ENCODE assay signal across 9 mouse cellular contexts in the genomic region with DNA sequence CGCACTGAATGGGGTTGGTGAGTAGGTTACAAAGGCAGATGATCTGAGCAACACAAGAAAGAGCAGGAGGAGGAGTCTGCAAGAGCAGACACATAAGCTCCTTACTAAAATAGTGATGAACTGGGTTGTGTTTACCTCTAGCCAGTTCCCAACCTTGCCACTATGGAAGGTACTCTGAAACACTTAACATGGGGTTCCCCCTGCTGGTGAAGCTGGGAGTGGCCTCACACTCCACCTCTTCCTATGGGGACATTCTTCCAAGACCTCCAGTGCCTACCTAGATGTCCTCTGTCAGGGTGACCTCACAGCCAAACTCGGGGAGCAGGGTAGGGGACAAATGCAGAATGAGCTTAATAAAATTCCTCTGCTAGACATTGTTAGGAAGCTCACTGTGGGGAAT.
DNase-seq lines count a peak whose midpoint lies in the region; ATAC-seq and TF ChIP-seq lines count a peak whose summit lies in the region.
"Had no signal": no experiment of that assay in that cellular context is flagged by ENCODE, and none has a peak within 500 bp of the region (broad histone marks: within the 10 kb centered on the region; RNA-seq: fewer than 3 reads in every experiment).

No protein-coding gene starts in this region.

- H3K4me3 ChIP-seq in midbrain, embryonic 11.5 days (ENCODE audit: low read depth, low read length), result no peak overlapping the region
- H3K4me3 ChIP-seq in midbrain, embryonic 13.5 days (replicated peaks), result no peak overlapping the region
- no peak overlapping the region for H3K4me3 ChIP-seq in hindbrain, postnatal 0 days (ENCODE audit: low read length)
- no peak overlapping the region for H3K4me3 ChIP-seq in thymus, adult 2 months (ENCODE audit: control insufficient read depth, insufficient read depth, low read length)
- H3K4me3 ChIP-seq: liver, embryonic 15.5 days had no signal

- no peaks in the 10 kb centered on the region for H3K36me3 ChIP-seq in midbrain, embryonic 11.5 days (ENCODE audit: control insufficient read depth, insufficient read depth, low read length)
- H3K36me3 ChIP-seq in midbrain, embryonic 13.5 days, result peaks cover 8% of the 10 kb centered on the region; the same call in 1 of the 2 replicates
- no peaks in the 10 kb centered on the region; the same call in 1 of the 2 replicates for H3K36me3 ChIP-seq in hindbrain, postnatal 0 days (ENCODE audit: insufficient read depth, low read length)
- H3K36me3 ChIP-seq in thymus, adult 2 months (ENCODE audit: control insufficient read depth, insufficient read depth, low read length), result no peaks in the 10 kb centered on the region
- H3K36me3 ChIP-seq: liver, embryonic 15.5 days had no signal

- ATAC-seq in midbrain, embryonic 11.5 days (ENCODE audit: low FRiP score), result peak; percentile 51
- ATAC-seq in midbrain, embryonic 13.5 days, result no peak
- ATAC-seq in hindbrain, postnatal 0 days, result 0 out of 2 replicates have a peak, but pooled peaks have one; percentile 45

- H3K9me3 ChIP-seq in midbrain, embryonic 11.5 days (ENCODE audit: control insufficient read depth, low read length), result no peaks in the 10 kb centered on the region
- H3K9me3 ChIP-seq in midbrain, embryonic 13.5 days, result no peaks in the 10 kb centered on the region
- H3K9me3 ChIP-seq in hindbrain, postnatal 0 days (ENCODE audit: low read length), result no peaks in the 10 kb centered on the region
- H3K9me3 ChIP-seq: liver, embryonic 15.5 days had no signal

- peak; percentile 81 for TF ChIP-seq CTCF in hindbrain, postnatal 0 days (IDR thresholded peaks at IDR 0.05; ENCODE audit: low read depth)
- TF ChIP-seq CTCF in thymus, adult 2 months (IDR thresholded peaks at IDR 0.05; ENCODE audit: borderline replicate concordance, control insufficient read depth, extremely low read depth, insufficient read depth, low read length, poor library complexity), result no peak

- WGBS in midbrain, embryonic 11.5 days, result 63% methylated on average over 2 of the region's 2 CpGs
- 68% methylated on average over 2 of the region's 2 CpGs for WGBS in midbrain, embryonic 13.5 days
- 59% methylated on average over 2 of the region's 2 CpGs for WGBS in hindbrain, postnatal 0 days
- WGBS in thymus, adult 2 months, result 62% methylated on average over 2 of the region's 2 CpGs

- no peak overlapping the region for H3K4me2 ChIP-seq in midbrain, embryonic 11.5 days
- no peak overlapping the region for H3K4me2 ChIP-seq in midbrain, embryonic 13.5 days (replicated peaks)
- H3K4me2 ChIP-seq in hindbrain, postnatal 0 days (ENCODE audit: low read depth, low read length), result no peak overlapping the region
- H3K4me2 ChIP-seq: liver, embryonic 15.5 days had no signal

- peaks cover 9% of the 10 kb centered on the region for H3K4me1 ChIP-seq in midbrain, embryonic 11.5 days (ENCODE audit: control insufficient read depth, insufficient read depth, low read length)
- H3K4me1 ChIP-seq in midbrain, embryonic 13.5 days (replicated peaks), result peaks cover 24% of the 10 kb centered on the region
- peaks cover 17% of the 10 kb centered on the region for H3K4me1 ChIP-seq in hindbrain, postnatal 0 days (ENCODE audit: insufficient read depth, low read length)
- H3K4me1 ChIP-seq in thymus, adult 2 months (replicated peaks; ENCODE audit: control insufficient read depth, insufficient read depth, low read length), result no peaks in the 10 kb centered on the region
- H3K4me1 ChIP-seq: liver, embryonic 15.5 days had no signal

- intact Hi-C loops in left cerebral cortex, postnatal 25 days (cut with DNase I), result loop anchor here (5.0 to 10.0 kb wide), 4 partner anchors 150 to 835 kb away; no protein-coding TSS in a partner anchor

- no peak overlapping the region for H3K9ac ChIP-seq in midbrain, embryonic 11.5 days (ENCODE audit: low read length)
- H3K9ac ChIP-seq in midbrain, embryonic 13.5 days (replicated peaks), result no peak overlapping the region
- no peak overlapping the region for H3K9ac ChIP-seq in hindbrain, postnatal 0 days (replicated peaks; ENCODE audit: low read length)
- H3K9ac ChIP-seq: liver, embryonic 15.5 days had no signal

- no peak overlapping the region for H3K27ac ChIP-seq in midbrain, embryonic 11.5 days (ENCODE audit: low read depth, low read length)
- no peak overlapping the region for H3K27ac ChIP-seq in midbrain, embryonic 13.5 days
- no peak overlapping the region for H3K27ac ChIP-seq in hindbrain, postnatal 0 days
- no peak overlapping the region for H3K27ac ChIP-seq in thymus, adult 2 months (ENCODE audit: control insufficient read depth, insufficient read depth, low read length)
- H3K27ac ChIP-seq: liver, embryonic 15.5 days had no signal

- no peak for TF ChIP-seq POLR2A in thymus, adult 2 months (IDR thresholded peaks at IDR 0.05; ENCODE audit: control insufficient read depth, extremely low read depth, insufficient read depth, low read length, poor library complexity)

- H3K27me3 ChIP-seq in midbrain, embryonic 11.5 days (ENCODE audit: control insufficient read depth, insufficient read depth, low read length), result no peaks in the 10 kb centered on the region
- no peaks in the 10 kb centered on the region for H3K27me3 ChIP-seq in midbrain, embryonic 13.5 days
- H3K27me3 ChIP-seq in hindbrain, postnatal 0 days (ENCODE audit: insufficient read depth, low read length), result no peaks in the 10 kb centered on the region
- no peaks in the 10 kb centered on the region for H3K27me3 ChIP-seq in thymus, adult 2 months (ENCODE audit: control insufficient read depth, insufficient read depth, low read length)
- H3K27me3 ChIP-seq: liver, embryonic 15.5 days had no signal

- no peak for DNase-seq in midbrain, embryonic 11.5 days (ENCODE audit: low spot score, missing footprints)
- peak; percentile 76 to 86 for DNase-seq in cerebellum, postnatal 25 days
- DNase-seq in gastrocnemius, adult 18-20 months (ENCODE audit: low spot score), result peak; percentile 59
- DNase-seq in hindbrain, postnatal 0 days (ENCODE audit: low spot score), result peak; percentile 62
- peak; percentile 74 to 80 for DNase-seq in left cerebral cortex, postnatal 25 days (ENCODE audit: low spot score in 2 of 2)
- peak; percentile 13 for DNase-seq in ovary, postnatal 10 days (ENCODE audit: low spot score)
- DNase-seq in thymus, adult 2 months, result no peak

Comparison
In these comparisons a context has a peak if more than half of its experiments do, and no peak if none do; other contexts are left out.
1. DNase-seq: peak in cerebellum, postnatal 25 days (2 of 2), gastrocnemius, adult 18-20 months (single experiment), hindbrain, postnatal 0 days (single experiment), left cerebral cortex, postnatal 25 days (2 of 2) and ovary, postnatal 10 days (single experiment); none in midbrain, embryonic 11.5 days (single experiment) and thymus, adult 2 months (single experiment).